Mouse (Mus musculus): ENCODE results near the gene Kctd14.

Gene Kctd14

GRCm38 (mm10) chr7:97446171-97446925 lies 4.8 kb upstream of the Kctd14 start:
- peak; percentile 96 for DNase-seq

DNA sequence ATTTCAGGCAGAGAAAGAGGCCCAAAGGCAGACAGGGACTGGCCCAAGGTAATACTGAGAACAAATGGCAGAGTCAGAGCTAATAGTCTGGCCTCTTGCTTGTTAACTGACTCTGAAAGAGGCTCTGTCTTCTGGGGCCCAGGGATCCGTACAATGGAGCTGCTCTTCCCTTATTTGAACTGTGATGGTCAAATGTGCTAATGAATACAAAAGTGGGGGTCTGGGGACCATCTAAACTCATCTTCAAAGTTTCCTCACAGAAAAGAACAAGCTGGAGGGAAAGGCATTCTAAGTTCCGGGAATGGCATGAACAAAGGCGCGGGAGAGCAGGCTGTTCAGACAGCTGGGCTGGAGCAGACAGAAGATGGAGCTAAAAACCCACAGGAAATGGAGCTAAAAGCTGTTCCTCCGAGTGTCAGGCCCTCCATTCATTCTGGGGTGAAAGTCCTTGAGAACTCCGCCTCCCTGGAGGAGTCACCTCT lies 4.0 kb upstream of the Kctd14 start:
- DNase-seq = no peak

GRCm38 (mm10) chr7:97452196-97452595 lies 1.1 kb downstream of the Kctd14 start:
- DNase-seq = no peak

DNA sequence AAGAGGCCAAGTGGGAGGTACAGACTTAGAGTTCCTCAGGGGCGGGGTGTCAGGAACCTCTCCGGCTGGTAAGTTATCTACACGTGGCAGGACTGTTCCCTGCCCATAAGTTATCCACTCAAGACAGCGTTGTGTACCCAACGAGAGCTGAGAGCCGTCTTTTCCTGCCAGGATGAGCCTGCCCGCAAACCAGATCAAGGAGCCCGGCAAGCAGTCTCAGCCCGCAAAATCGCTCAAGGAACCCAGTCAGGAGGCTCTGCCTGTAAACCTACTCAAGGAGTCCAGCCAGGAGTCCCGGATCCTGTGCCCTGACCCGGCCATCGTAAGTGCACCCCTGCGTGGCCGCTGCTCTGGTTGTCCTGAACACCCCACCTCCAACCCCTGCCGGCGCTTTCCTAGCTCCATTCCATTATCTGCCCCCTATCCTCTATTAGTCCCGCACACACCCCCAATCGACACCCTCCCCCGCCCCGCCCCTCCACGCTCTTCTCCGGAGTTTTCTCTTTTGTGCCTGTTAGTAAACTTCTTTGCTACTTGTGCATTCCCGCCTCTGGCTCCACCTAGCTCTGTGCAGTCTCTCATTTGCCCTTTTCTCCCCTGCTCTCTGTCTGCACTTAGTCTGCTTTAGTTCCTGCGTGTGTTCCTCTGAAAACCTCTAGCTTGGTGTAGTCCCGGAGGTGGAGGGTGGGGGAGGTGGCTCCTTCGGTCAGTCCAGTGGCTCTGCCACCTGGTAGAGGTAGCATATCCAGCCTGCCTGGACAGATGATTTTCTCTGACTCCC lies 2.2 kb downstream of the Kctd14 start:
- peak; percentile 28 for DNase-seq

- DNase-seq = no peak
Observed at GRCm38 (mm10) chr7:97454795-97455194, 3.7 kb downstream of the Kctd14 start.

GRCm38 (mm10) chr7:97455577-97455976 lies 4.5 kb downstream of the Kctd14 start:
- no peak for DNase-seq

- DNase-seq = no peak
Observed at GRCm38 (mm10) chr7:97473001-97473400, 21.9 kb downstream of the Kctd14 start.

GRCm38 (mm10) chr7:97479349-97479748 lies 28.2 kb downstream of the Kctd14 start:
- no peak for DNase-seq

DNA sequence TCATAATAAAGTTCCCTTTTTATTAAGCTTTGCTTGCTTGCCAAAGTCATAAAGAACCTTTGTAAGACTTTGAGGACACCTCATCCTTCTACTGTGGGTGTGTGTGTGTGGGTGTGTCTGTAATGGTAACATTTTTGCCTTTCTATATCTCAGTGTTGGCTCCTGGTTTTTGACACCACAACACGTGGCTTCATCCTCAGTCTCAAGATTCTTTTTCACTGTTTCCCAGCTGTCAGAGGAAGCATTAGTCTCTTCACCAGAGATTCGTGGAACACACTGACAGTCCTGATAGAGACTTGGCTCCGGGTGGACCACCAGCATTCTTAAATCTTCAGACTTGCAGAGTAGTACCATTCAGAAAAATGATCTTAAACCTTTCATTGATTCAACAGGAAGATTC lies 29.2 kb downstream of the Kctd14 start:
- DNase-seq = no peak

- DNase-seq = peak; percentile 98
Observed at GRCm38 (mm10) chr7:97480821-97481339, 29.8 kb downstream of the Kctd14 start, which contains the start of gene Ints4. Gene Ints4 (plus strand): TSS chr7:97480956.

GRCm38 (mm10) chr7:97483378-97483777 lies 32.3 kb downstream of the Kctd14 start:
- no peak for DNase-seq

- DNase-seq = no peak
Observed at GRCm38 (mm10) chr7:97491157-97491556, 40.0 kb downstream of the Kctd14 start.

DNA sequence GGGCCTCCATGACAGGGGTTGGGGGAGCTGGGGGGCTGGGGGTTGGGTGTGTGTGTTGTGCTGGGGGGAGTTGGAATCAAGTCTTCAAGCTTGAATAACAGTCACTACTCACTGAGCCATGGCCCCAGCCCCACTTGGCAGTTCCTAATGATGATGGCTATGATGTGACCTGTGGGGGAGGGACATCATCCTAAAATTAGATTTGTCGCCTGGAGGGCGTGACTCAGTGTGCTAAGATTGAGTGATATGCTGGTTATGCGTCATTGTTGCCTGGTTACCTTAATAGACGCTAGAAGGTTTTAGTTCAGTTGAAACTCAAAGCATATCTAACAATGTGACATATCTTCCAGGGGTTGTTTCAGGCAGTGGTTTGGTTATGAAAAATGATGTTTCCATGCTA lies 41.3 kb downstream of the Kctd14 start:
- no peak for DNase-seq

DNA sequence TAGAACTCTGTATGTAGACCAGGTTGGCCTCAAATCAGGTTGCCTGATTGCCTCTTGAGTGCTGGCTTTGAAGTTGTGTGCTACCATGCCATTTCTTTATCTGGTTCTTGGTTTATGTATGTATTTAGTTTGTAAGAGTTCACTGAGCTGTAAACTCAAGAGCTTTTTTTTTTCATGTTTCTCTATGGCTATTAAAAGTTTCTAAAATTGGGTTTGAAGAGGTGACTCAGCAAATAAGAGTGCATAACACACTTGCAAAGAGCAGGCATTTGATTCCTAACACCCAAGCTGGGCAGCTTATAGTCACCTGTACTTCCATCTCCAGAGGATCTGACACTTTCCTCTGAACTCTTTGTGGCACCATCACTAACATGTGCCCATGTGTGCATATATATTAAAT lies 43.9 kb downstream of the Kctd14 start:
- no peak for DNase-seq

GRCm38 (mm10) chr7:97500555-97501209 lies 49.6 kb downstream of the Kctd14 start:
- no peak for DNase-seq

Data from retina, postnatal 1 day (tissue).